Comparison of ENCODE assay signal across 9 mouse cellular contexts in genomic region chr5:139947446-139947845, GRCm38 (mm10). TPM values are rescaled to one million over a fixed set of nuclear protein-coding genes. Genes with fewer than 3 reads are reported as not detected.
A peak's percentile ranks its signal among the peaks of the same experiment; 100 is the strongest.
DNase-seq lines count a peak whose midpoint lies in the region; TF ChIP-seq lines count a peak whose summit lies in the region.
"Had no signal": no experiment of that assay in that cellular context is flagged by ENCODE, and none has a peak within 500 bp of the region (broad histone marks: within the 10 kb centered on the region; RNA-seq: fewer than 3 reads in every experiment).

No protein-coding gene starts in this region.

- H3K27ac ChIP-seq in olfactory bulb, adult 2 months (ENCODE audit: insufficient read depth, low read depth, low read length) = no peak overlapping the region

- WGBS in lung, adult 2 months = 95% methylated on average over 5 of the region's 5 CpGs
- 94% methylated on average over 5 of the region's 5 CpGs for WGBS in olfactory bulb, adult 2 months

- H3K4me3 ChIP-seq in lung, adult 2 months (replicated peaks; ENCODE audit: extremely low read depth, low read depth, low read length) = no peak overlapping the region
- H3K4me3 ChIP-seq in olfactory bulb, adult 2 months (ENCODE audit: insufficient read depth, low read depth, low read length) = no peak overlapping the region

- TF ChIP-seq CTCF in lung, adult 2 months (IDR thresholded peaks at IDR 0.05; ENCODE audit: insufficient read depth, low read length) = 0 out of 2 replicates have a peak, but pooled peaks have one; percentile 8
- peak; percentile 48; the same call in 1 of the 2 replicates for TF ChIP-seq CTCF in olfactory bulb, adult 2 months (IDR thresholded peaks at IDR 0.05; ENCODE audit: insufficient read depth, low read depth, low read length)

- TF ChIP-seq POLR2A in lung, adult 2 months (IDR thresholded peaks at IDR 0.05; ENCODE audit: borderline replicate concordance, extremely low read depth, low read depth, low read length) = no peak
- TF ChIP-seq POLR2A in olfactory bulb, adult 2 months (IDR thresholded peaks at IDR 0.05; ENCODE audit: insufficient read depth, low read depth, low read length) = no peak

- no peaks in the 10 kb centered on the region for H3K4me1 ChIP-seq in lung, adult 2 months (ENCODE audit: control insufficient read depth, insufficient read depth, low read length)
- peaks cover 44% of the 10 kb centered on the region for H3K4me1 ChIP-seq in olfactory bulb, adult 2 months (ENCODE audit: control insufficient read depth, insufficient read depth, low read length)

- DNase-seq in embryo, embryonic 10.5 days (ENCODE audit: low spot score) = peak; percentile 54
- DNase-seq in embryo, embryonic 10 days (ENCODE audit: low spot score) = no peak
- DNase-seq in lung, adult 2 months = no peak
- no peak for DNase-seq in lung, postnatal 25 days (ENCODE audit: low spot score)
- peak; percentile 54 for DNase-seq in adipocyte (ENCODE audit: low spot score)
- no peak for DNase-seq in neural tube, embryonic 10.5 days (ENCODE audit: extremely low spot score, low spot score)
- no peak for DNase-seq in cerebellum, adult 18-20 months
- DNase-seq: cerebellum, adult 8-10 months had no signal

RNA-seq across cellular contexts. Expression of gene Elfn1, which starts 39.7 kb away (rescaled TPM):
- polyA plus RNA-seq in lung, adult 2 months (2012; rRNA removed) = 22.5 and 27.8 TPM in 2 replicates
- polyA plus RNA-seq in olfactory bulb, adult 2 months (2012; ENCODE audit: insufficient read depth, insufficient read length, low replicate concordance, missing spikeins) = not detected in 2 replicates

Comparison
In these comparisons a context has a peak if more than half of its experiments do, and no peak if none do; other contexts are left out.
1. DNase-seq: peak in embryo, embryonic 10.5 days (single experiment) and adipocyte (single experiment); none in embryo, embryonic 10 days (single experiment), lung, adult 2 months (single experiment), lung, postnatal 25 days (single experiment), neural tube, embryonic 10.5 days (single experiment) and cerebellum, adult 18-20 months (0 of 2).